Mouse (Mus musculus): ENCODE results near the gene Ap2a2. TPM values are rescaled to one million over a fixed set of nuclear protein-coding genes. Genes with fewer than 3 reads are reported as not detected.

The Ap2a2 gene
- total RNA-seq, 1 experiment: 103 TPM

DNA sequence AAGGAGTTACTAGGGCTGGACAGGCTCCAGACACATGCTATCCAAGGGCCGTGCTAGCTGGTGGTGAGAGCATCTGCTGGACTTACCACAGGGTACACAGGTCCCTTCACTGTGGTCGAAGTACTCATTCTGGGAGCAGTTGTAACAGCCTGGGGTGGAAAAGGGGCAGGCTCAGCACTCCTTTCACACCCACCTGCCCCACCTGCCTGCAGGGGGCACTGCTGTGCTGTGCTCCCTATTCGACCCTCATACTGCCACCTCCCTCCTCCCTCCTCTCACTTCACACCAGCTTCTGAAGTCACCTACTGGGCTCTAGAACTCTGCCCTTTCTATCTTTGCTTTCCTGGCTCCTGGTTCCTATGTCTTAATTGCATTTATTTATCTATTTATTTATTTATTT lies 81.2 kb downstream of the Ap2a2 start:
- H3K36me3 ChIP-seq (ENCODE audit: control insufficient read depth, insufficient read depth, low read length, poor library complexity, severe bottlenecking): no peaks in the 10 kb centered on the region
- DNase-seq (ENCODE audit: low read depth, low spot score): peak; percentile 29
- TF ChIP-seq MAFK (IDR thresholded peaks at IDR 0.05; ENCODE audit: insufficient read depth, low read depth, low read length) (no peak), ZC3H11A (IDR thresholded peaks at IDR 0.05; ENCODE audit: borderline replicate concordance, low read depth, low read length) (peak; percentile 13; the same call in 1 of the 2 replicates), CHD2 (IDR thresholded peaks at IDR 0.05; ENCODE audit: low read depth, low read length) (no peak), ZNF384 (IDR thresholded peaks at IDR 0.05; ENCODE audit: low read depth, low read length) (no peak)
- H3K9ac ChIP-seq (ENCODE audit: insufficient read depth, low read depth, low read length, poor library complexity, severe bottlenecking): no peak overlapping the region
- H3K4me3 ChIP-seq (ENCODE audit: insufficient read depth in 1 of 2, low read depth in 1 of 2, low read length in 2 of 2, poor library complexity in 1 of 2, severe bottlenecking in 1 of 2): no peak overlapping the region
- H3K9me3 ChIP-seq (ENCODE audit: control insufficient read depth, insufficient read depth, low read depth, low read length): no peaks in the 10 kb centered on the region
- in situ Hi-C loops (cut with MboI; ENCODE audit: low sequenced_read_pairs in 2 of 2, unreplicated experiment in 2 of 2): no loop called here
- no peaks in the 10 kb centered on the region for H3K4me1 ChIP-seq (ENCODE audit: control insufficient read depth in 2 of 2, insufficient read depth in 2 of 2, low read length in 2 of 2, poor library complexity in 1 of 2)
- no peak overlapping the region for H3K27ac ChIP-seq (ENCODE audit: insufficient read depth, low read depth, low read length, poor library complexity, severe bottlenecking)

DNA sequence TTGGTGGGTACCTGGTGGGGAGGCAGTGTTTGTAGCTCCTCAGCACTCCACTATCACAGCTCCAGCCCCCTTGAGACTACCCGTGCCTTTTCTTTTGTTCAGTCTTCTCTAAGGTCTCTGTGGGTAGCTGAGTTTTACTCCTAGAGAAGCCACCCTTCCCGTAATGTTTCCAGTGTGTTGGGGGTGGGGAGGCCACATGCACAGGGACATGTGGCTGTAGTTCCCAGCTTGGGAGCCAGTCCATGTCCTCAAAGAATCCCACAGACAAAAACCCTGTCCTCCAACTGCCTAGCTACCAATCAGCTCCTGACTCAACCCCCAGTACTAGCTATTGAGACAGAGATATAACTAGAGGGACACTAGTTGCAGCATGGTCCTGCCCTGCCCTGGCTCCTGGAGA lies 85.1 kb downstream of the Ap2a2 start:
- no peaks in the 10 kb centered on the region for H3K36me3 ChIP-seq (ENCODE audit: control insufficient read depth, insufficient read depth, low read length, poor library complexity, severe bottlenecking)
- no peak for DNase-seq (ENCODE audit: low read depth, low spot score)
- H3K27ac ChIP-seq (ENCODE audit: insufficient read depth, low read depth, low read length, poor library complexity, severe bottlenecking): no peak overlapping the region
- no peak overlapping the region for H3K4me3 ChIP-seq (ENCODE audit: insufficient read depth in 1 of 2, low read depth in 1 of 2, low read length in 2 of 2, poor library complexity in 1 of 2, severe bottlenecking in 1 of 2)
- no peaks in the 10 kb centered on the region for H3K9me3 ChIP-seq (ENCODE audit: control insufficient read depth, insufficient read depth, low read depth, low read length)
- TF ChIP-seq HCFC1 (IDR thresholded peaks at IDR 0.05; ENCODE audit: borderline replicate concordance, insufficient read depth, low read length): no peak
- TF ChIP-seq MAFK (IDR thresholded peaks at IDR 0.05; ENCODE audit: insufficient read depth, low read depth, low read length): no peak
- no peak for TF ChIP-seq CHD2 (IDR thresholded peaks at IDR 0.05; ENCODE audit: low read depth, low read length)
- no peak for TF ChIP-seq ZNF384 (IDR thresholded peaks at IDR 0.05; ENCODE audit: low read depth, low read length)
- TF ChIP-seq ZC3H11A (IDR thresholded peaks at IDR 0.05; ENCODE audit: borderline replicate concordance, low read depth, low read length): no peak
- H3K9ac ChIP-seq (ENCODE audit: insufficient read depth, low read depth, low read length, poor library complexity, severe bottlenecking): no peak overlapping the region
- H3K4me1 ChIP-seq (ENCODE audit: control insufficient read depth in 2 of 2, insufficient read depth in 2 of 2, low read length in 2 of 2, poor library complexity in 1 of 2): no peaks in the 10 kb centered on the region
- in situ Hi-C loops (cut with MboI; ENCODE audit: low sequenced_read_pairs in 2 of 2, unreplicated experiment in 2 of 2): no loop called here

DNA sequence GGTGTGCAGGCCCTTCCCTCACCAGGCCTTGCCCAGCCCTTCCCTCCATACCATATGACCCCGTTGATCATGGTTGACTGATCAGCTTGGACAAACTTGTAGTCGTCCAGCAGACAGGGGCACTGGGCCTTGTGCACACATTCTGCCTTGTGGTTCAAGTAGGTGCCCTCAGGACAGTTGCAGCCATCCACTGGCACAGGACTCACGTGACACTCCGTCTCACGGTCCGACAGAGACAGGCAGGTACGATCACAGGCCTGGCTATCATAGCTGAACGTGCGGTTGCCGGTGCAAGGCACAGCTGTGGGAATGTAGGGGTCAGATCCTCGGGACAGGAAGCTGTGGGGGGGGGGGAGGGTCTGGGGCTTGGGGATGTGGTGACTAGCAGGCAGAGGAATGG lies 85.8 kb downstream of the Ap2a2 start:
- H3K9ac ChIP-seq (ENCODE audit: insufficient read depth, low read depth, low read length, poor library complexity, severe bottlenecking): no peak overlapping the region
- no peak overlapping the region for H3K27ac ChIP-seq (ENCODE audit: insufficient read depth, low read depth, low read length, poor library complexity, severe bottlenecking)
- in situ Hi-C loops (cut with MboI; ENCODE audit: low sequenced_read_pairs in 2 of 2, unreplicated experiment in 2 of 2): no loop called here
- TF ChIP-seq CHD2 (IDR thresholded peaks at IDR 0.05; ENCODE audit: low read depth, low read length) (no peak), ZNF384 (IDR thresholded peaks at IDR 0.05; ENCODE audit: low read depth, low read length) (no peak), ZC3H11A (IDR thresholded peaks at IDR 0.05; ENCODE audit: borderline replicate concordance, low read depth, low read length) (no peak), MAFK (IDR thresholded peaks at IDR 0.05; ENCODE audit: insufficient read depth, low read depth, low read length) (no peak)
- no peak for DNase-seq (ENCODE audit: low read depth, low spot score)
- H3K36me3 ChIP-seq (ENCODE audit: control insufficient read depth, insufficient read depth, low read length, poor library complexity, severe bottlenecking): no peaks in the 10 kb centered on the region
- no peaks in the 10 kb centered on the region for H3K9me3 ChIP-seq (ENCODE audit: control insufficient read depth, insufficient read depth, low read depth, low read length)
- no peaks in the 10 kb centered on the region; a peak in 1 of 4 replicates for H3K4me1 ChIP-seq (ENCODE audit: control insufficient read depth in 2 of 2, insufficient read depth in 2 of 2, low read length in 2 of 2, poor library complexity in 1 of 2)
- H3K4me3 ChIP-seq (ENCODE audit: insufficient read depth in 1 of 2, low read depth in 1 of 2, low read length in 2 of 2, poor library complexity in 1 of 2, severe bottlenecking in 1 of 2): no peak overlapping the region

DNA sequence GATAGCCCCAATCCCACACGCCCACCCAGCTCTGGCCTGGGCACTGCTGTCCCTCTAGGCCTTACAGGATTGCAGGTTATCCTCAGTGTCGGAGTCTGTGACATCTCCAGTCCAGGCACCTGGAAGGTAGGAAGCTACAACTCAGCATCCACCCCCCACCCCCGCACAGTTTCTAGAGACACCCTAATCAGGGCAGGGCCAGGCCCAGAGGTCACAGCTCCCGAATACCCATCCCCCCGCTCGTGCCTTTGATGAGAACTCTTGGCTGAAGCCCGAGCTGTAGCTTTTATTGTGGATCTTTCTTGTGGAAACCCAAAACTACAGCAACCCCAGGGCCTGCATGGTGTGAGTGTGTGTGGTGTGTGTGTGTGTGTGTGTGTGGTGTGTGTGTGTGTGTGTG lies 90.2 kb downstream of the Ap2a2 start:
- Histone ChIP-seq H3K27ac (ENCODE audit: insufficient read depth, low read depth, low read length, poor library complexity, severe bottlenecking) (no peak overlapping the region), H3K36me3 (ENCODE audit: control insufficient read depth, insufficient read depth, low read length, poor library complexity, severe bottlenecking) (no peaks in the 10 kb centered on the region), H3K9ac (ENCODE audit: insufficient read depth, low read depth, low read length, poor library complexity, severe bottlenecking) (no peak overlapping the region), H3K4me1 (ENCODE audit: control insufficient read depth in 2 of 2, insufficient read depth in 2 of 2, low read length in 2 of 2, poor library complexity in 1 of 2) (no peaks in the 10 kb centered on the region; a peak in 1 of 4 replicates), H3K9me3 (ENCODE audit: control insufficient read depth, insufficient read depth, low read depth, low read length) (no peaks in the 10 kb centered on the region), H3K4me3 (ENCODE audit: insufficient read depth in 1 of 2, low read depth in 1 of 2, low read length in 2 of 2, poor library complexity in 1 of 2, severe bottlenecking in 1 of 2) (no peak overlapping the region)
- in situ Hi-C loops (cut with MboI; ENCODE audit: low sequenced_read_pairs in 2 of 2, unreplicated experiment in 2 of 2): no loop called here
- DNase-seq (ENCODE audit: low read depth, low spot score): no peak
- no peak for TF ChIP-seq ZC3H11A (IDR thresholded peaks at IDR 0.05; ENCODE audit: borderline replicate concordance, low read depth, low read length)
- no peak for TF ChIP-seq HCFC1 (IDR thresholded peaks at IDR 0.05; ENCODE audit: borderline replicate concordance, insufficient read depth, low read length)
- no peak for TF ChIP-seq ZNF384 (IDR thresholded peaks at IDR 0.05; ENCODE audit: low read depth, low read length)
- no peak for TF ChIP-seq MAFK (IDR thresholded peaks at IDR 0.05; ENCODE audit: insufficient read depth, low read depth, low read length)

DNA sequence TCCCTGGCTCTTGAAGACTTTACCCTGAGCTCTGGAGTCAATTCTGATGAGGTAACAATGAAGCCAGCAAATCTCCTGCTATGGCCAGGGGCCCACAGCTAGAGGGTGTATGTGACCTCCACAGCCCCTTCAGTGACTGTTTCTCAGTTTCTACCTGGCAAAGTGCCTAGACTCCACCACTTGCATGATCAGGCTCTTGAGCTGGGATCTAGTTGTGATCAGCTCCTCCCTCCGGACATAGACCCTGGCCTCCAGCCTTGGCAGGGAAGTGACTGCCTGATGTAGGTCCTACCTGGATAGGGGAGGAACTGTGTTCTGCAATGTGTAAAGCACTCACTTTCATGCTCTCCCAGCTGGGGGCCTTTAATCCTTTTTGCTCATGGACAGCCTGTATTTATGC lies 98.4 kb downstream of the Ap2a2 start:
- Histone ChIP-seq H3K36me3 (ENCODE audit: control insufficient read depth, insufficient read depth, low read length, poor library complexity, severe bottlenecking) (no peaks in the 10 kb centered on the region), H3K9ac (ENCODE audit: insufficient read depth, low read depth, low read length, poor library complexity, severe bottlenecking) (no peak overlapping the region), H3K9me3 (ENCODE audit: control insufficient read depth, insufficient read depth, low read depth, low read length) (no peaks in the 10 kb centered on the region), H3K4me3 (ENCODE audit: insufficient read depth in 1 of 2, low read depth in 1 of 2, low read length in 2 of 2, poor library complexity in 1 of 2, severe bottlenecking in 1 of 2) (no peak overlapping the region), H3K4me1 (ENCODE audit: control insufficient read depth in 2 of 2, insufficient read depth in 2 of 2, low read length in 2 of 2, poor library complexity in 1 of 2) (0 out of 4 replicates have a peak, but pooled peaks cover 0 to 2% of the 10 kb centered on the region in 2 experiments), H3K27ac (ENCODE audit: insufficient read depth, low read depth, low read length, poor library complexity, severe bottlenecking) (no peak overlapping the region)
- TF ChIP-seq HCFC1 (IDR thresholded peaks at IDR 0.05; ENCODE audit: borderline replicate concordance, insufficient read depth, low read length): no peak
- no peak for TF ChIP-seq MAFK (IDR thresholded peaks at IDR 0.05; ENCODE audit: insufficient read depth, low read depth, low read length)
- TF ChIP-seq CHD2 (IDR thresholded peaks at IDR 0.05; ENCODE audit: low read depth, low read length): no peak
- no peak for TF ChIP-seq ZC3H11A (IDR thresholded peaks at IDR 0.05; ENCODE audit: borderline replicate concordance, low read depth, low read length)
- no peak for TF ChIP-seq ZNF384 (IDR thresholded peaks at IDR 0.05; ENCODE audit: low read depth, low read length)
- DNase-seq (ENCODE audit: low read depth, low spot score): no peak
- in situ Hi-C loops (cut with MboI; ENCODE audit: low sequenced_read_pairs in 2 of 2, unreplicated experiment in 2 of 2): no loop called here

All from ES-E14 (cell line).